Mouse (Mus musculus) liver, embryonic 16.5 days (tissue): ENCODE data around the gene Col26a1. TPM values are rescaled to one million over a fixed set of nuclear protein-coding genes. Genes with fewer than 3 reads are reported as not detected.

Experiments used
- ATAC-seq: fragments of 200-750 bp; cut with Nextera tagmentation; 2 replicates; pipeline ENCODE4 v1.8.0; 2017; ENCODE audit warnings: low read depth, mild to moderate bottlenecking, moderate number of reproducible peaks, moderate library complexity
- H3K27ac ChIP-seq: fragments of 300-500 bp; sonication (generic); 2 replicates; pipeline ENCODE4 v1.5.1; 2014; ENCODE audit warnings: mild to moderate bottlenecking, low read length
- H3K27me3 ChIP-seq: fragments of 300-500 bp; sonication (generic); 2 replicates; pipeline ENCODE4 v1.6.1; 2014; ENCODE audit warnings: low read depth, low read length, mixed read lengths; ENCODE audit not compliant: control insufficient read depth, insufficient read depth
- H3K36me3 ChIP-seq: fragments of 300-500 bp; sonication (generic); 2 replicates; pipeline ENCODE4 v1.6.1; 2014; ENCODE audit warnings: mild to moderate bottlenecking; ENCODE audit not compliant: control insufficient read depth, insufficient read depth
- H3K4me1 ChIP-seq: fragments of 300-500 bp; sonication (generic); 2 replicates; pipeline ENCODE4 v1.6.1; 2014; ENCODE audit warnings: low read depth, low read length, mixed read lengths; ENCODE audit not compliant: control insufficient read depth
- H3K4me2 ChIP-seq: fragments of 300-500 bp; sonication (generic); 2 replicates; pipeline ENCODE4 v1.6.1; 2014; ENCODE audit warnings: low read depth, low read length, mixed read lengths
- H3K4me3 ChIP-seq: fragments of 300-500 bp; sonication (generic); 2 replicates; pipeline ENCODE4 v1.5.1; 2014; ENCODE audit warnings: low read depth, mild to moderate bottlenecking, low read length
- H3K9ac ChIP-seq: fragments of 300-500 bp; sonication (generic); 2 replicates; pipeline ENCODE4 v1.6.1; 2014; ENCODE audit warnings: low read depth, low read length
- H3K9me3 ChIP-seq: fragments of 300-500 bp; sonication (generic); replicated peaks from 2 replicates; pipeline ENCODE4 v1.6.1; 2016; ENCODE audit warnings: low read length; ENCODE audit not compliant: control insufficient read depth
- WGBS: fragments of 180-500 bp; shearing (Covaris S2); extraction: QIAGEN DNeasy Blood & Tissue Kit; methylation state at CpG from one replicate; pipeline ENCODE4 v1.1.7; 2014; ENCODE audit not compliant: insufficient replicate concordance; 5-methylcytosine and 5-hydroxymethylcytosine counted together
- polyA plus RNA-seq: library from polyadenylated mRNA; unstranded; fragments of >200 nt; fragmentation: Nextera tagmentation; extraction: Ambion mirVana; gene quantifications from 2 replicates; pipeline ENCODE4 v1.2.1, GENCODE M21; 2015

Col26a1 gene
- polyA plus RNA-seq, 1 experiment from 2014 or later, result 0.42 TPM

DNA sequence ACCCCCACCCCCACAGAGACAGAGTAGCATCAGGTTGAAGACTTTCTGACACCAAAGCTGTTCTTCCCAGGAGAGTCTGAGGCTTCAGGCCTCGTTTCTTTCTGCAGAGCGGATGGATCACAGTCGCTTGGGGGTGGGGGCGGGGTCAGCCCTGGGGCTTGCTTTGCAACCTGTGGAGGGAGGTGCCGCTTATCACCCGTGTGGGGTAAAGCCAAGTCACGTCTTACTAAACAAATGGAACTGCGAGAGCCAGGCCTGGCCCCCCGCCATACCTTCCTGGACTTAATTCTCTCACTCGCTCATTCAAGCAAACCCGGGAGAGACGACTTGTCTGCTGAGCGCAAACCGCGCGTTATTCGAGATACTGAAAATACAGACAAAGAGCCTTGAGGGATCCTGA, 80.3 kb downstream of the Col26a1 start:
- H3K4me2 ChIP-seq, result no peak overlapping the region; the same call in 1 of the 2 replicates
- H3K4me3 ChIP-seq, result no peak overlapping the region
- H3K9me3 ChIP-seq, result no peaks in the 10 kb centered on the region
- no peak overlapping the region for H3K9ac ChIP-seq
- H3K27ac ChIP-seq, result no peak overlapping the region
- no peaks in the 10 kb centered on the region for H3K4me1 ChIP-seq
- no peaks in the 10 kb centered on the region for H3K27me3 ChIP-seq
- ATAC-seq, result no peak
- 23% methylated on average over 17 of the region's 17 CpGs for WGBS
- H3K36me3 ChIP-seq, result no peaks in the 10 kb centered on the region

DNA sequence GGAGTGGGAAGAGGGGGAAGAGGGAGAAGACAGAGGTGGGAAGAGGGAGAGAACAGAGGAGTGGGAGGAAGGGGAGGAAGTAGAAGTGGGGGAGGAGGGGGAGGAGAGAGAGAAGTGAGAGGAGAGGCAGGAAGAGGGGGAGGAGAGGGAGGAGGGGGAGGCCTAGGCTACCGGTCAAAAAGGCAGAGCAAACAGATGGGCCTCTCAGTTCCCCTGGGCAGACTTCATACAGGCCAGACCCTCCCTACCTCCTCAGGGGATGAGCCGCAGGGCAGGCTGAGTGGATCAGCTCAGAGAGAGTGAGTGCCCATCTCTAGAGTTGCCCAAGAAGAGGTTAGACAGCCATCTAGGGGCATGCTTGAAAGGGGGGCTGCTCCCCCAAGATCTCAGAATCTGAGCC, 86.1 kb downstream of the Col26a1 start:
- Histone ChIP-seq H3K9ac (no peak overlapping the region), H3K36me3 (no peaks in the 10 kb centered on the region), H3K4me3 (no peak overlapping the region), H3K4me1 (no peaks in the 10 kb centered on the region; the same call in 1 of the 2 replicates), H3K27me3 (no peaks in the 10 kb centered on the region), H3K4me2 (no peak overlapping the region), H3K9me3 (no peaks in the 10 kb centered on the region), H3K27ac (no peak overlapping the region)
- ATAC-seq, result no peak
- 14% methylated on average over 2 of the region's 2 CpGs for WGBS

DNA sequence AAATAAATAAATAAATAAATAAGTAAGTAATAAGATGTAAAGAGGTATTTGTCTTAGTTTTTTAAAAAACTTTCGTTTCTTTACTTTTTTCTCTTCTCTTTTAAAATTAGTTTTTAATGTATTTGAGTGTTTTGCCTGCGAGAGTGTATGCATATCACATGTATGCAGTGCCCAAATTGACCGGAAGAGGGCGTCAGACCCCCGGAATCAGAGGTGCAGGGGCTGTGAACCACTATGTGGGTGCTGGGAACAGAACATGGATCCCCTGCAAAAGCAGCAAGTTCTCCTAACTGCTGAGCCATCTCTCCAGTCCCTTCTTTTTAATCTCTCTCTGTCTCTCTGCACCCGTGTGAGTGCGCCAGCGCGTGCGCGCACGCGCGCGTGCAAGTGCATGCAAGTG, 89.2 kb downstream of the Col26a1 start:
- Histone ChIP-seq H3K9ac (no peak overlapping the region), H3K27me3 (no peaks in the 10 kb centered on the region), H3K4me1 (no peaks in the 10 kb centered on the region; the same call in 1 of the 2 replicates), H3K4me3 (no peak overlapping the region), H3K27ac (no peak overlapping the region), H3K9me3 (no peaks in the 10 kb centered on the region), H3K4me2 (no peak overlapping the region), H3K36me3 (no peaks in the 10 kb centered on the region)
- WGBS, result 78% methylated on average over 15 of the region's 15 CpGs
- no peak for ATAC-seq

DNA sequence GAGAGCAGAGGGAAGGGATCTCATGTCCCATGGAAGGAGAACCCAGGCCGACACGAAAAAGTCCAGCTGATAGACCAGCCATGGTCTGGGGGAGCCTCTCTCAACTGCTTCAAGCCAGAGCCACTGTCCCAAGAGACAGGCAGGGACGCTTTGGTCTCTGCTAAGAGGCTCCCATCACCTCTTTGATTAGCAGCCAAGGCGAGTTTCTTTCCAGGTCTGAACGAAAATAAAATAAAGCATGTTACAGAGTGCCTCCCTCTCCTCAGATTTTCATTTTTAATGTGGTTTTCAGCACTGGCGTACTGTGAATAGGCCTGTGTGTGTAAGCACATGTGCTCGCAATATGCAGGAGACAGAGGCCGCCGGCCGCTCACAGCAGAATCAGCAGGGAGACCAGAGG, 90.5 kb downstream of the Col26a1 start:
- H3K4me3 ChIP-seq, result no peak overlapping the region

DNA sequence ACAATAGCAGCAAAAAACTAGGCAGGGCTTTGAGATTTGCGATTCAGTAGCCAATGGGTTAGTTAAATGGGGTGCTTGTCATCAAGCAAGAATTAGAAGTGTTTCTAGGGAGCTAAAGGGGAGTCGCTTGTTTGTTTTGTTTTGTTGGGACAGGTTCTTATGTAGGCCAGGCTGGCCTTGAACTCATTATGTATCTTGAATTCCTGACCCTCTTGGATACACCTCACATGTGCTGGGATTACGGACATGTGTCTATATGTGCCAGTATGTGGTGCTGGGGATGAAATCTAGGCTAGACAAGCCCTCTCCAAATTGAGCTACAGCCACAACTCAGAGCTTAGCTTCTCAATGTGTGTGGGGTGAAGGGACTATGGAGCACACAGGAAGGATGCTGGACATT, 91.8 kb downstream of the Col26a1 start:
- no peak overlapping the region for H3K4me3 ChIP-seq
- no peaks in the 10 kb centered on the region for H3K27me3 ChIP-seq
- WGBS, result 53% methylated on average over 3 of the region's 3 CpGs
- no peaks in the 10 kb centered on the region for H3K4me1 ChIP-seq
- H3K27ac ChIP-seq, result no peak overlapping the region
- no peak for ATAC-seq
- no peaks in the 10 kb centered on the region for H3K36me3 ChIP-seq
- H3K9ac ChIP-seq, result no peak overlapping the region
- no peaks in the 10 kb centered on the region for H3K9me3 ChIP-seq
- H3K4me2 ChIP-seq, result no peak overlapping the region

More for the DNA sequence above, 90.5 kb downstream of the Col26a1 start:
- Histone ChIP-seq H3K27me3 (no peaks in the 10 kb centered on the region), H3K9me3 (no peaks in the 10 kb centered on the region), H3K9ac (no peak overlapping the region), H3K4me1 (no peaks in the 10 kb centered on the region; the same call in 1 of the 2 replicates), H3K4me2 (no peak overlapping the region), H3K36me3 (no peaks in the 10 kb centered on the region), H3K27ac (no peak overlapping the region)
- WGBS, result 60% methylated on average over 10 of the region's 10 CpGs
- no peak for ATAC-seq

DNA sequence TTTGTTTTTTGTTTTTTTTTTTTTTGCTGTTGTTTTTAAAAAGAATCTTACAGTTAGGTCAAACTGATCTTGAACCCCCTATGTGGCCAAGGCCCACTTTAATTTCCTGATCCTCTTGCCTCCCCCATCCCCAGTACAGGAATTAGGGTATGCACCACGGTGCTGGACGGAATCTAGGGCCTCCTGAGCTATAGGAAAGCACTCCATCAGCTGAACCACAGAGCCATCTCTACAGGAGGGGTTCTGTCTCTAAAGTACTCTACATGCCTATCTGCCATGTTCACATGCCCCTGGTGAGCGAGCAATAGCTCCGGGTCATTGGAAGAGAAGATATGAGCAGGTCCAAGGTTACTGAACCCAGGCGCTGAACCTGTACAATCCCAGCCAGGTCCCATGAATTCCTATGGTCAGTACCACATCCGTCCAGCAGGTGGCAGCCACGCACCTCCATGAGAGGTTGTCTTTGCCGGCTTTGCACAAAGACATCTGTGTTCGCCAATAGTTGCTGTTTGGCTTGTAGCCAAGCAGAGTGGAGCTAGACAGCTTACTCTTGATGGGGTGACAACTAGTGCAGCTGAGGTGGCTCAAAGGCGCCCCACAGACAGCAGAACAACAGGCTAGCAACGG, 92.3 kb downstream of the Col26a1 start:
- 13% methylated on average over 11 of the region's 11 CpGs for WGBS
- Histone ChIP-seq H3K4me1 (no peaks in the 10 kb centered on the region), H3K36me3 (no peaks in the 10 kb centered on the region), H3K9me3 (no peaks in the 10 kb centered on the region), H3K27ac (no peak overlapping the region), H3K4me3 (no peak overlapping the region), H3K27me3 (no peaks in the 10 kb centered on the region), H3K4me2 (no peak overlapping the region), H3K9ac (no peak overlapping the region)
- ATAC-seq, result 0 out of 2 replicates have a peak, but pooled peaks have one; percentile 13

DNA sequence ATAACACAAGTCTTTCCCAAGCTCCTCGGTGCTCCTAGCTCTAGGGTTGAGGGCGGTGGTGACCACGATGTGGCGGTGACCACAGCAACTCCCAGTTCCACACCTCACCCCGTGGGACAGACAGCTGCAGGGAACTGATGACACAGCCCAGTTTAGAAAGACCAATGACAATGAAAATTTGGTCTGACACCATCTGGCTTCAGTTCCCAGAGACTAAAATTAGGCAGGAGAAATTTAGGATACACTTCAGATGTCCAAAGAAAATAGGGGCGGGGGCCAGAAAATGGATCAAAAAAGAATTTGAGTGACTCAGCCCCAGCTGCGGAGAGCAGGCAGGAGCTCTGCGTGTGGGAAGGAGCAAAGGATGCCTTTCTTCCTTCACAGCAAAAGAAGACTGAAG, 98.5 kb downstream of the Col26a1 start:
- Histone ChIP-seq H3K27ac (no peak overlapping the region), H3K9me3 (no peaks in the 10 kb centered on the region), H3K4me1 (no peaks in the 10 kb centered on the region), H3K36me3 (no peaks in the 10 kb centered on the region), H3K4me3 (no peak overlapping the region), H3K27me3 (no peaks in the 10 kb centered on the region), H3K4me2 (no peak overlapping the region), H3K9ac (no peak overlapping the region)
- no peak for ATAC-seq
- 59% methylated on average over 8 of the region's 8 CpGs for WGBS

DNA sequence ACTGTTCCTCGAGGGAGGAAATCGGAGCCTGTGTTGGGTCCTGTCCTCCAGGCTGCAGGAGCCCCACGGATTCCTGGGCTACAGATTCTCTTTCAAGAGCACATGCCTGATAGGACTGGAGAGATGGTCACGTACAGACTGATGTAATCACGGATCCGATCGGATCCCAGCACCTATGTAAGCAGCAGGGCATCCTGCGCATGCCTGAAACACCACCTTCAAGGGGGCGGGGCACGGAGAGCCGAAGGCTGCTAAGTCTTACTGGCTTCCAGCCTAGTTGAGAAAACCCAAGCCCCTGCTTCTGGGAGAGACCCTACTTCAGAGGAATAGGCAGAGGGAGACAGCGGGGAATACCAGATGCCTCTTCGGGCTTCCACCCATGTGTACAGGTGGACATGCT, 100.4 kb downstream of the Col26a1 start:
- no peaks in the 10 kb centered on the region for H3K9me3 ChIP-seq
- H3K27ac ChIP-seq, result no peak overlapping the region
- no peak overlapping the region for H3K4me2 ChIP-seq
- H3K4me1 ChIP-seq, result no peaks in the 10 kb centered on the region
- no peaks in the 10 kb centered on the region for H3K36me3 ChIP-seq
- 56% methylated on average over 13 of the region's 13 CpGs for WGBS
- H3K9ac ChIP-seq, result no peak overlapping the region
- ATAC-seq, result no peak
- H3K27me3 ChIP-seq, result no peaks in the 10 kb centered on the region
- H3K4me3 ChIP-seq, result no peak overlapping the region

DNA sequence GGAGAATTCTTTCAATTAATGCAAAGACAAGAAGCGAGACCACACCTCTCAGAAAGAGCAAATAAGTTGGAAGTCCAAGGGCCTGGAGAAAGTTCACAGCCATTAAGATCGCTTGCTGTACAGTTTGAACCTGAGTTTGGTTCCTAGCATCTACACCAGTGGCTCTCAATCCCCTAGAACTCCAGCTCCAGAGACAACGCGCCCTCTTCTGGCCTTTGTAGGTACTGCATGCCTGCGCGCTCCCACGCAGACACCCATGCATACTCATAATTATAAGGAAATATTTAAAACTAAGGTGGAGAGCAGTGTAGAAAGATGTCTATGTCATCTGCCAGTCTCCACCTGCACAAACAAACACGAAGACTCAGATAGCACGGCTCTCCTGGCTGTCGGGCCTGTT, 102.5 kb downstream of the Col26a1 start:
- WGBS, result 40% methylated on average over 10 of the region's 10 CpGs
- no peaks in the 10 kb centered on the region for H3K4me1 ChIP-seq
- ATAC-seq, result no peak
- no peak overlapping the region for H3K4me3 ChIP-seq
- H3K9ac ChIP-seq, result no peak overlapping the region
- no peaks in the 10 kb centered on the region for H3K27me3 ChIP-seq
- H3K9me3 ChIP-seq, result no peaks in the 10 kb centered on the region
- no peak overlapping the region for H3K4me2 ChIP-seq
- H3K27ac ChIP-seq, result no peak overlapping the region
- no peaks in the 10 kb centered on the region for H3K36me3 ChIP-seq
